Mouse (Mus musculus): ENCODE measurements around the gene Gm12888.
"Not testable (repeated sequence)": the region's sequence is repeated elsewhere in the genome, so short reads cannot be mapped to it uniquely, and the experiment has no call there.

The Gm12888 gene

GRCm38 (mm10) chr4:121324817-121325216 lies at the start of gene Gm12888:
TSS of gene Gm12888 (minus strand) at chr4:121324917.
- DNase-seq = not testable (repeated sequence)
